8 mouse cellular contexts compared by ENCODE assay signal in the genomic region with DNA sequence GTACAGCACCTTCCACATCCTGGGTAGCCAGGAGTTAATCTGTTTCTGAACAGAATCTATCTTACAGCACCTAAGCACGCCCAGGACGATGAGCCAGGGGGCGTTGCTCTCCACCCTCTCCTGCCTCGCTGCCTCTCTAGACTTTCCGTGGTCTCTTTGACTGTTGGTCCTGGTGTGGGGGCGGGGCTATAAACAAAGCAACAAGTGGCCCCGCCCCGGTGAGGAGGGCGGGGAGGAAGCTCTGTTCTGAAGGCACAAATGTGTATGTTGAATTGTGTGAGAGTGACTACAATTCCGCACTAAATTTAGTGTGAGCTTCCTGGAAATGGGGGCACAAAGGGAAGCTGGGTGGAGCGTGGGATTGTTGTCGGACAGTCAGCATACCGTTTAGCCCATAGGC. TPM values are rescaled to one million over a fixed set of nuclear protein-coding genes. Genes with fewer than 3 reads are reported as not detected.
DNase-seq lines count a peak whose midpoint lies in the region; ATAC-seq lines count a peak whose summit lies in the region.

No protein-coding gene starts in this region.

- H3K36me3 ChIP-seq in erythroblast, embryonic 14.5 days (ENCODE audit: control insufficient read depth) = peaks cover 11% of the 10 kb centered on the region; the same call in 1 of the 2 replicates
- peaks cover 82% of the 10 kb centered on the region for H3K36me3 ChIP-seq in hindbrain, embryonic 10.5 days
- H3K36me3 ChIP-seq in limb, embryonic 13.5 days = peaks cover 28% of the 10 kb centered on the region
- H3K36me3 ChIP-seq in midbrain, embryonic 14.5 days (ENCODE audit: control insufficient read depth, insufficient read depth, low read length) = peaks cover 9% of the 10 kb centered on the region; the same call in 1 of the 2 replicates
- no peaks in the 10 kb centered on the region for H3K36me3 ChIP-seq in stomach, embryonic 16.5 days (ENCODE audit: control insufficient read depth, insufficient read depth, low read length)

- H3K27me3 ChIP-seq in erythroblast, embryonic 14.5 days (ENCODE audit: control insufficient read depth) = no peaks in the 10 kb centered on the region
- H3K27me3 ChIP-seq in hindbrain, embryonic 10.5 days (ENCODE audit: insufficient read depth, poor library complexity, severe bottlenecking) = no peaks in the 10 kb centered on the region
- H3K27me3 ChIP-seq in limb, embryonic 13.5 days = no peaks in the 10 kb centered on the region
- H3K27me3 ChIP-seq in midbrain, embryonic 14.5 days (ENCODE audit: control insufficient read depth, insufficient read depth, low read length) = no peaks in the 10 kb centered on the region
- H3K27me3 ChIP-seq in stomach, embryonic 16.5 days (ENCODE audit: control insufficient read depth, insufficient read depth, low read length) = no peaks in the 10 kb centered on the region

- H3K4me2 ChIP-seq in limb, embryonic 13.5 days (replicated peaks) = peak overlapping the region; percentile 42
- peak overlapping the region; percentile 42 for H3K4me2 ChIP-seq in midbrain, embryonic 14.5 days (ENCODE audit: low read length)
- H3K4me2 ChIP-seq in stomach, embryonic 16.5 days (ENCODE audit: low read depth, low read length) = peak overlapping the region; percentile 50

- no peak overlapping the region for H3K9ac ChIP-seq in limb, embryonic 13.5 days
- no peak overlapping the region for H3K9ac ChIP-seq in midbrain, embryonic 14.5 days (replicated peaks; ENCODE audit: low read length)
- H3K9ac ChIP-seq in stomach, embryonic 16.5 days (ENCODE audit: low read length) = peak overlapping the region; percentile 7; the same call in 1 of the 2 replicates

- DNase-seq in A20 (ENCODE audit: low read depth, low spot score) (peak; percentile 56), WW6 (ENCODE audit: low read depth, low spot score) (peak; percentile 73), adipocyte (ENCODE audit: low spot score) (no peak)
- DNase-seq in hindbrain, embryonic 10.5 days (ENCODE audit: low spot score) = peak; percentile 59
- peak; percentile 53 for DNase-seq in midbrain, embryonic 14.5 days

- peak overlapping the region; percentile 50; the same call in 1 of the 2 replicates for H3K27ac ChIP-seq in hindbrain, embryonic 10.5 days
- no peak overlapping the region for H3K27ac ChIP-seq in limb, embryonic 13.5 days
- H3K27ac ChIP-seq in midbrain, embryonic 14.5 days (replicated peaks; ENCODE audit: low read depth, low read length) = no peak overlapping the region
- H3K27ac ChIP-seq in stomach, embryonic 16.5 days (ENCODE audit: low read length) = peak overlapping the region; percentile 43

- peak; percentile 73; the same call in 1 of the 2 replicates for ATAC-seq in limb, embryonic 13.5 days (ENCODE audit: low FRiP score, low read depth)
- ATAC-seq in midbrain, embryonic 14.5 days (ENCODE audit: low FRiP score, low TSS enrichment) = no peak
- ATAC-seq in stomach, embryonic 16.5 days (ENCODE audit: insufficient read depth, low FRiP score) = peak; percentile 76

- H3K4me1 ChIP-seq in erythroblast, embryonic 14.5 days (ENCODE audit: control insufficient read depth) = peaks cover 12% of the 10 kb centered on the region
- peaks cover 17% of the 10 kb centered on the region for H3K4me1 ChIP-seq in hindbrain, embryonic 10.5 days (replicated peaks)
- H3K4me1 ChIP-seq in limb, embryonic 13.5 days = peaks cover 10% of the 10 kb centered on the region; the same call in 1 of the 2 replicates
- no peaks in the 10 kb centered on the region for H3K4me1 ChIP-seq in midbrain, embryonic 14.5 days (ENCODE audit: control insufficient read depth, insufficient read depth, low read length)
- peaks cover 8% of the 10 kb centered on the region for H3K4me1 ChIP-seq in stomach, embryonic 16.5 days (ENCODE audit: control insufficient read depth, insufficient read depth, low read length)

- WGBS in hindbrain, embryonic 10.5 days = 12% methylated on average over 13 of the region's 13 CpGs
- WGBS in limb, embryonic 13.5 days = 17% methylated on average over 13 of the region's 13 CpGs
- 18% methylated on average over 13 of the region's 13 CpGs for WGBS in midbrain, embryonic 14.5 days
- 6% methylated on average over 13 of the region's 13 CpGs for WGBS in stomach, embryonic 16.5 days

- H3K9me3 ChIP-seq in erythroblast, embryonic 14.5 days (ENCODE audit: control insufficient read depth, low read length) = no peaks in the 10 kb centered on the region
- H3K9me3 ChIP-seq in hindbrain, embryonic 10.5 days = no peaks in the 10 kb centered on the region
- no peaks in the 10 kb centered on the region for H3K9me3 ChIP-seq in limb, embryonic 13.5 days
- H3K9me3 ChIP-seq in midbrain, embryonic 14.5 days (ENCODE audit: control insufficient read depth, low read length) = no peaks in the 10 kb centered on the region
- H3K9me3 ChIP-seq in stomach, embryonic 16.5 days (replicated peaks; ENCODE audit: control insufficient read depth, low read length) = no peaks in the 10 kb centered on the region

- peak overlapping the region; percentile 42 for H3K4me3 ChIP-seq in erythroblast, embryonic 14.5 days (replicated peaks)
- H3K4me3 ChIP-seq in hindbrain, embryonic 10.5 days = peak overlapping the region; percentile 26; the same call in 1 of the 2 replicates
- peak overlapping the region; percentile 15 for H3K4me3 ChIP-seq in limb, embryonic 13.5 days
- H3K4me3 ChIP-seq in midbrain, embryonic 14.5 days (replicated peaks; ENCODE audit: low read depth, low read length) = no peak overlapping the region; the same call in 1 of the 2 replicates
- peak overlapping the region; percentile 30 for H3K4me3 ChIP-seq in stomach, embryonic 16.5 days (replicated peaks; ENCODE audit: low read length)

RNA-seq across cellular contexts. Expression of gene Heg1, which starts 30.1 kb away (rescaled TPM):
- polyA plus RNA-seq in erythroblast, embryonic 14.5 days (2012) = 0.04 TPM in 2 replicates
- 21.9 and 22.8 TPM in 2 replicates for polyA plus RNA-seq in hindbrain, embryonic 10.5 days (2016; fragmentation: Nextera tagmentation; extraction: Ambion mirVana)
- polyA plus RNA-seq in limb, embryonic 13.5 days (2015; fragmentation: Nextera tagmentation; extraction: Ambion mirVana) = 14.7 and 16.0 TPM in 2 replicates
- polyA plus RNA-seq in midbrain, embryonic 14.5 days (2014; fragmentation: Nextera tagmentation; extraction: Ambion mirVana) = 8.9 and 15.9 TPM in 2 replicates
- 13.8 and 16.1 TPM in 2 replicates for polyA plus RNA-seq in stomach, embryonic 16.5 days (2015; fragmentation: Nextera tagmentation; extraction: Ambion mirVana)

Comparison
In these comparisons a context has a peak if more than half of its experiments do, and no peak if none do; other contexts are left out.
1. H3K27ac ChIP-seq: peak in hindbrain, embryonic 10.5 days (single experiment) and stomach, embryonic 16.5 days (single experiment); none in limb, embryonic 13.5 days (single experiment) and midbrain, embryonic 14.5 days (single experiment).
2. Peak in every context shown above with its lines, with median percentiles within 50 percentile points of each other: H3K4me2 ChIP-seq.